Mouse (Mus musculus) embryonic fibroblast, embryonic 13.5 days (primary cell): ENCODE measurements around the gene Gse1.

Experiments
- CTCF ChIP-seq: IDR thresholded peaks from 2 replicates; pipeline ENCODE4 v1.5.1; 2011; ENCODE audit warnings: mild to moderate bottlenecking, control low read depth, low read length, moderate library complexity, borderline replicate concordance; ENCODE audit not compliant: insufficient read depth
- POLR2A ChIP-seq: IDR thresholded peaks from 2 replicates; pipeline ENCODE4 v1.6.1; 2011; ENCODE audit warnings: low read depth, mild to moderate bottlenecking, control low read depth, low read length, moderate library complexity

DNA sequence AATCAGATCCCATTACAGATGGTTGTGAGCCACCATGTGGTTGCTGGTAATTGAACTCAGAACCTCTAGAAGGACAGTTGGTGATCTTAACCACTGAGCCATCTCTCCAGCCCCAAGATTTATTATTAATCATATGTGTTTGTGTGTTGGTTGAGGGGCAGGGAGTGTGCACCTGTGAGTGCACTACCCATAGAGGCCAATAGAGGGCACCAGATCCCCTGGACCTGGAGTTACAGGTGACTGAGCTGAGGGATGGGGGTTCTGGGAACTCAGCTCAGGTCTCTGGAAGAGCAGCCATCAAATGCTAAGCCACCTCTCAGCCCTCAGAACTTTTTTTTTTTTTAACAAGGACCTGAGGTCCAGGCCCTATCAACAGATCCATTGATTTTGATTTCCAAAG is 156.5 kb downstream of the Gse1 start:
- TF ChIP-seq CTCF (no peak), POLR2A (no peak)
